Mouse (Mus musculus) brain, embryonic 14.5 days (tissue): ENCODE data around the gene Ccdc92. TPM values are rescaled to one million over a fixed set of nuclear protein-coding genes. Genes with fewer than 3 reads are reported as not detected.

Source experiments
- DNase-seq: peaks from one replicate; pipeline ENCODE4 v3.0.0-alpha.2; 2011; ENCODE audit warnings: low read depth
- CTCF ChIP-seq: fragments of 200-500 bp; IDR thresholded peaks from 2 replicates; pipeline ENCODE4 v1.5.1; 2012; ENCODE audit warnings: inconsistent platforms, mild to moderate bottlenecking, moderate library complexity, borderline replicate concordance; ENCODE audit not compliant: insufficient read depth, insufficient read length; ENCODE audit errors: extremely low read depth
- POLR2A ChIP-seq: fragments of 200-500 bp; IDR thresholded peaks from 2 replicates; pipeline ENCODE4 v1.6.1; 2012; ENCODE audit warnings: mild to moderate bottlenecking, inconsistent platforms, borderline replicate concordance; ENCODE audit not compliant: poor library complexity, insufficient read depth, insufficient read length, severe bottlenecking; ENCODE audit errors: extremely low read depth
- polyA plus RNA-seq: library from polyadenylated mRNA; depleted of rRNA; stranded (reverse); fragments of >200 nt; gene quantifications from 2 replicates; pipeline ENCODE4 v1.2.3, GENCODE M21; 2012

The Ccdc92 gene
- polyA plus RNA-seq, 1 experiment: 36.6 TPM

DNA sequence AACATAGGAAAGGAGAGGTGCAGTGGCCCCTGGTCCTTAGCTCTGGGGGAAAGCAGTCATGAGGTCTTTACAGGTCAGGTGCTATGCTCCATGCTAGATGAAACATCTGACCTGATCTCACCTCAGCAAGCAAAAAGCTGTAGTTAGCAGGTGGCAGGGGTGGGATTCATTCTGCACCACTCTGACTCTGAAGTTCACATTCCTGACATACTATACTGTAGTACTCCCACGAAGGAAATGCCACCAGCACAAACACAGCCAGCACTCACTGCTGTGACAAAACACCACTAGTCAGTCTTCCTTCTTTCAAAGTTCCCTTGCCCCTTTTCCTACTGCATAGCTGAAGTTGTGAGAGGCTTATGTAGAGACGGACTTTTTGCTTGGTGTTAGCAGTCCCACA lies 9.9 kb downstream of the Ccdc92 start:
- no peak for DNase-seq
- TF ChIP-seq CTCF: no peak
- no peak for TF ChIP-seq POLR2A

DNA sequence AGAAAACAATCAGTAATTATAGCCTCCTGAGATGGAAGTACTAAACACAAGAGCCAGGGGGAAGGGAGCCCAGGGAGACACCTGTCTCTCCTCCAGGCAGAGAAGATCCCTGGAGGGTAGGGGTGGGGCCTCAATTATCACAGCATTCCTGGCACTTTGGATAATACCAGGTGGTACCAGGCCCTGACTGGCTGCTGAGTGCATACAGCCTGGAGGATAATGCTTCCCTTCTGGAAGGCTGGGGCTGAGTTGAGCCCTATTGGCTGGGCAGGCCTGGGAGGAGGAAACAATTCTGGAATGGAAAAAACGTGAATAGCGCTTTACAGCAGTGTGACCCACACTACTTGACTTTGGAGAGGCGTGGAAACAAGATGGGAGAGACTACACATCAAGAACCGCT lies 10.7 kb downstream of the Ccdc92 start:
- peak; percentile 7 for DNase-seq
- TF ChIP-seq POLR2A (no peak), CTCF (no peak)

DNA sequence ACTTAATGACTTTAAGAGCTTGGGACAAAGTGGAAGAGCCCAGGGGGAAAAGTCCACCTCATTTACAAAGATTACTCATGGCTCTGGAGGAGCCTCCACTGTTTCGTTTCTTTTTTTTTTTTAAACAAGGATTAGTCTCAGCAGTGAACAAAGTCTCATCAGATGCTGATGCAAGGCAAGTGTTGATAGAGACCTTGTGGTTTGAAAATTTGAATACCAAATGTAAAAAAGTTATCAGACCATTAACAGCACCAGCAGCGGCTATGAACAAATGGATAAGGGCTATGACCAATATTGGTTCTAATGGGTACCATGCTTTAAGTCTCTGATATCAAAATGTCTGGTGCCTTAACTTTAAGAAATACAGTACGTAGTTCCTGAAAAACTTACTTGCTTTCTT lies 13.2 kb downstream of the Ccdc92 start:
- no peak for TF ChIP-seq CTCF
- DNase-seq: no peak

DNA sequence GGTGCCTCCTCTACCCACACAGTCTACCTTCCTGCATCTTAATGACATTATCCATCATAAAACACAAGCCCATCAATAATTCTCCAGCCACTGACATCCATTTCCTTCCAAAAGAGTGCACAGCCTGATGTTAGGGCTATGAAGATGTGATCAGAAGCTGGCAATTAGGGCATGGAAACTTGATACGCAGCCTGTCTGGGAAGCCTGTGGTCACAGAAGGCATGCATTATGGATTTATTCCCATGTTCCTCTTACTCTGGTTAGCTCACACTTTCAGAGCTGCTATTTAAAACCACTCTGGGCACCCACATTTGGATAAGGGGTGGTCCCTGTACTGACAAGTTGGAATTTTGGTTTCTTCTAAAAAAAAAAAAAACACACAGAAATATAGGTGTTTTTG lies 15.2 kb downstream of the Ccdc92 start:
- DNase-seq: no peak
- TF ChIP-seq POLR2A: no peak
- TF ChIP-seq CTCF: no peak

DNA sequence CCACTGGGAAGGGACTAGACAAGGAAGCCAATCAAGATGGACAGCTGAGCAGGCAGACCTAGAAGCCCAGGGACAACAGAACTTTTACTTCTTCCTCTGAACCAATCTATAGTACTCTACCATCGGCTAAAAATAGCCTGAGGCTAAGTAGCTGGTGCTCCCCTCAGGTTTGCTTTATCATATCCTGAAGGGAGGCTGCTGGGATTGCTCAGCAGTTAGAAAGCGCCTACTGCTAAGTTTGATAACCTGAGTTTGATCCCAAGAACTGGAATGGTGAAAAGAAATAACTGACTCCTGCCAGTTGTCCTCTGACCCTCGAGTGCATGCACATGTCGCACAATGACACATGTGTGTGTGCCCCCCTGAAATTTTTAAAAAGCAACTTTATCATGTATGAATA lies 17.3 kb downstream of the Ccdc92 start:
- no peak for TF ChIP-seq CTCF
- TF ChIP-seq POLR2A: no peak
- no peak for DNase-seq

DNA sequence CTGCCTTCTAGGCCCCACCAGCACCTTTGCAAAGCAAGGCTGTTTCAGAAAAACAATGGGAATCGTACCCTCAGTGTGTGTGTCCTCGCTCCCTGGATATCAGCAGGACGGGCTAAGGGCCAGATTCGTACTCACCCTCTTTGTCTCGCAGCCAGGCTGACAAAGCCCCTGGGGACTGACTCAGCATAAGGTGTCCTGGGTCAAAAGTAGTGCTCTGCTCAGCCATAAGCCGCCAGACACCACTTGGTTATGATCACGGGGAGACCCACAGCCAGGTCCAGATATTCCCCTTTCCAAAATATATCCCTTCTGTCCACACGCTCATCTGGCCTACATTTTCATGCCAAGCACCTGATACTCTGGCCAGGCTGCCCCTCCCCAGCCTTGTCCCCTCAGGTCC lies 18.8 kb downstream of the Ccdc92 start:
- TF ChIP-seq POLR2A: no peak
- no peak for TF ChIP-seq CTCF
- DNase-seq: peak; percentile 12

DNA sequence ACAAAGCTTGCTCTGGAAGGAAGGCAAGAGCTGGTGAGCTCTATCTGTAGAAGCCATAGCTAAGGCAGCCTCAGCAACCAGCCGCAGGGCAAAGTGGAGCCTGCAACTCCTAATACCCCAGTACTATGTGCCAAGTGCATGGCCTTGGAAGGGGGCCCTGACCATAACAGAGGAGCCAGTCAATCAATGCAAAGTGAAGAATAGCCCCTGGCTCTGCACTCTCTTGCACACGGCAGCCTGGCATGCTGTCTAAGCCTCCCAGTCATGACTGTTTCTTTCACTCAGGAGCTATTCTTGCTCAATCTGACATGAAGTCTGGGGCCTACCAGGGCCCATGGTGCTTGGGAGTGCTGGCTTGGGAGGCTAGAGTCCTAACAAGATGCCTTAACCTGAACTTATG lies 21.6 kb downstream of the Ccdc92 start:
- TF ChIP-seq POLR2A (no peak), CTCF (no peak)
- DNase-seq: peak; percentile 85

DNA sequence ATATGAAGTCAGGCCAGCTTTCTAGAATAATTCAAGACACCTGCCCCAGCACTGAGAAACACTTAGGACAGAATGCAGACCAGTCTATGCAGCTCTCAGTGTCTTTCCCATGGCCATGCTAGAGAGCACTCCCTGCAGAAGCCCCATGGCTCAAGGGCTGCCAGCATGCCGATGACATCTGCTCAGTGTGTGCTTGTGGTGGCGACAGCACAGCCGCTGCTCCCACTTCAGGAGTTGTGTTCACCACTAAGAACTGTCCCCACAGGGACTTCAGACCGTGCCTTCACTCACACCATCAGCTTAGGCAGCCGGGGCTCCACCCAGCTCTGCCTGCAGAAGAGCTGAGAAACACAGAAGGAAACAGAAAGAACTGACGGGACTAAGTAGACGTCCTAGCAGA lies 22.0 kb downstream of the Ccdc92 start:
- DNase-seq: peak; percentile 12
- no peak for TF ChIP-seq CTCF

DNA sequence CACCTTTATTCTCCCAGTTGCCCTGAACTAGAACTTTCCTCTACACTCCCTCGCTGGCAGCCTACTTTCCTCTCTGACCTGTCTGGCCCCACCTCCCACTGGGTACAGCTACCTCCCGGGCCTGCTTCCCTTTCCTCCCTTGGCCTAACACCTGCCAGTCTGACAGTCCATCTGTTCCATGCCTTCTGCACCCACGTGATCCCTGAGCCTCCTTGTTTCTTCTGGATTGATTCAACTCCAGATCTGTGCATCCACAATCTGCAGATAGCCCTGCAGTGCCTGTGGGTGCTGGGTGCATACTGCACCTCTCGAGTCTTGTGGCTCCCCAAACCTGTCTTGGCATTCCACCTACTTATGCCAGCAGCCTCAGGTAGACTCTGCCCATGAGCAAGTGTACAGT lies 25.6 kb downstream of the Ccdc92 start:
- peak; percentile 20 for DNase-seq
- TF ChIP-seq POLR2A (no peak), CTCF (no peak)

DNA sequence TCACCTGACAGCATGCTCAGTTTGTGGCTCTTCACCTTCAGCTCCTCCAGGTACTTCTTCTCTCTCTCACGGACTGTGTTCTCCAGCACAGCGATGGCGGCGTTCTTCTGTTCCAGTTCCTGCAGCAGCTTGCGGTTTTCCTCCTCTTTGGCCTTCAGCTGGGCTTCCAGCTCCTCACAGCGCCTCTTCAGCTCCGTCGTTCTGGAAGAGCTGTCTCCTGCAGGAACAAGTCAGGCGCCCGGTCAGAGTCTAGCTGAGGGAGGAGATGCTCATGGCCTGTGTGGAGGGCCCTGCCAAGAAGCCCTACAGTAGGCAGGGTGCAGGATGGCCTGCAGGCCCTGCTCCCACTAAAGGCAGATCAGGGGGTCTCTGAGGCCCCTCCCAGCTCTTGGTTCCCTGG lies 26.1 kb downstream of the Ccdc92 start:
- TF ChIP-seq CTCF (no peak), POLR2A (no peak)
- DNase-seq: no peak

DNA sequence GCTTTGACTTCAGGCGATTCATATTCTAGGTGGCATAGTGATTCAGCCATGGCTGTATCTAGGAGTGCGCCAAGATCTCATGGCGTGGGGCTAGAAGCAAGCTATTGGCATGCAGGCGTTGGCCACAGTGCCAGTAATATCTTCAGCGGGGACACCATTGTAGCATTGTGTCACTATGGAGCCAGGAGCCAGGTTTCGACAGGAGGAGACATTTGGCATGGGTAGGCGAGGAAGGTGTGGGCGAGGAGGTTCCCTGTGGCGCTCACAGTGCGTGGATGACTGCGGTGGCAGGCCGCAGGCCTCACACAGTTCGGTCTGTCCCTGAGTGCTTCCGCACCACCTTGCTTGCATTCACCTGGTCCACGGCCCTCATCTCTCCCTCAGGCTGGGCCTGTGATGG lies 27.0 kb downstream of the Ccdc92 start:
- no peak for TF ChIP-seq CTCF
- TF ChIP-seq POLR2A: no peak
- DNase-seq: no peak

DNA sequence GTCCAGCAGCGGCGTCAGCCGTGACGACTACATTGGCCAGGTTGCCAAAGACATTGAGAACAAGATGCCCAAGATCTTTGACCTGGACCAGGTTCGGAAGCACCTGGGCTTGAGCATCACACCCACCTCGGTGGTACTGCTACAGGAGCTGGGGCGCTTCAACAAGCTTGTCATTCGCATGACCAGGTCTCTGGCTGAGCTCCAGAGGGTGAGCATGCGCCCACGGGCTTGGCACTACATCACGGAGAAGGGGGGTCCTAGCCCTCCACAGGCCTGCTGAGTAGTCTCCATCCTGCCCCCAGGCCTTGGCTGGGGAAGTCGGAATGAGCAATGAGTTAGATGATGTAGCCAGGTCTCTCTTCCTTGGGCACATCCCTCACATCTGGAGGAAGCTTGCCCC lies 31.9 kb downstream of the Ccdc92 start:
- TF ChIP-seq CTCF: no peak
- no peak for TF ChIP-seq POLR2A
- no peak for DNase-seq

DNA sequence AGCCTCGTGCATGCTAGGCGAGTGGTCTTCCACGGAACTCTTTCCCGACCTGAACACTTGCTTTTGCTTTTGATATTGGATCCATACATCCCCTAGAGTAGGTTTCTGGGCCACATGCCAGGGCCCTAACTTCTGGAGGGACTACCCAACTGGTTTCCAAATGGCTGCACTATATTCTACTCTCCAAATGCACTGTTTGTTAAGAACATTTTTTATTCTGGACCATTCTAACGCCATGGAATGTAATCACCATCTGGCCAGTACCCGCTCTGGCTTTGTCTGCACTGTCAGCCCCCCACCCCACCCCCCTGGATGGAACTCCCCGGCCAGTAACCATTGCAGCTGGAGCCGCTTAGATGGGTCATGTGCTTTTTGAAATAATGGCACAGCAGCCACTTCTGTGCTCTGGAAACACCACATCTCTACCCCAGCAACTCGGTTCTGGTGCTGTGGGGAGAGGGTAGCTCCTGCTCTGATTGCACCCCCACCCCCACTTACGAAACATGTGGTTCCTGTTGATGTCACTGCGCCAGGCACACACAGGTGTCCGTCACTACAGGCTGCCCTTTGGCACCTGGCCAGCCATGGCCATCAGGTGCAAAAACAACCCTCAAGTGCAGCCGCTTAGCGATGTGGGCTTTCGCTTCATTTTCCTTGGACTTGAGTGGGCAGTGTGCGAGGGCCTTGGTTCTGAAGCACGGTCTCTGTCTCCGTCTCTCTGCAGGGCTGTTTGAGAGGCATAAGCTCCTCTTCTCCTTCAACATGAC lies 39.9 kb downstream of the Ccdc92 start:
- TF ChIP-seq POLR2A (no peak), CTCF (no peak)
- DNase-seq: peak; percentile 10

DNA sequence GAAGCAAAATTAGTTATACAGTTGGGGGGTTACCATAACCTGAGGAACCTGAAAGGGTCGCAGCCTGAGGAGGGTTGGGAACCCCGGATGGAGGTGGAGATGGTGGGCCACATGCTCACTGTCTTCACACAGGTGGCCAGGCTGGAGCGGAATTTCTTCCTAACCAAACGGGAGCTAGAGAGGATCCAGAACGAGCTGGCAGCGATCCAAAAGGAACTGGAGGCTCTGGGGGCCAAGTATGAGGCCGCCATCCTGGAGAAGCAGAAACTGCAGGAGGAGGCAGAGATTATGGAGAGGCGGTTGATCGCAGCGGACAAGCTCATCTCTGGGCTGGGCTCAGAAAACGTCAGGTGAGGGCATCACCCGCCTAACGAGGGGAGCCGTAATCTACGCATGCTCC lies 45.2 kb downstream of the Ccdc92 start:
- DNase-seq: peak; percentile 3
- TF ChIP-seq CTCF: no peak
- no peak for TF ChIP-seq POLR2A
